In the genomic region with DNA sequence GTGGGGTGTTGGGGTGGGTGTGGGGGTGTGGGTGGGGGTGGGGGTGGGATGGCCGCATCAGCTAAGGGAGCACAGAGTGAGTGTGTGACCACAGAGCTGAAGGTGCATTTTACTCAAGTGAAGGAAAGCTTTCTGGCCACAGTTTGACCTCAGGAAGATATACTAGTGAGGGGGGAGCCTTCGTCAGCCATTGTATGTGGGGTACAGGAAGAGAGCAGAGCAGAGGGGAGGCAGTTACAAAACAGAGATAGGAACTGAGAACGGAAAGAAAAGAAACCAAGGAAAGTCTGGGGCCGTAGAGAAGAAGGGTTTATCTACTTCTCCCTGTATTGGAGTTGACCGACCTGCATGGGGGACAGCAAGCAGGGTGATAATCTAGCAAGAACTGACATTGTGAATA, we compare ENCODE assay signal across 28 mouse cellular contexts. TPM values are rescaled to one million over a fixed set of nuclear protein-coding genes. Genes with fewer than 3 reads are reported as not detected.
DNase-seq lines count a peak whose midpoint lies in the region; ATAC-seq lines count a peak whose summit lies in the region.
"Had no signal": no experiment of that assay in that cellular context is flagged by ENCODE, and none has a peak within 500 bp of the region (broad histone marks: within the 10 kb centered on the region; RNA-seq: fewer than 3 reads in every experiment).

No protein-coding gene starts in this region.

- no peaks in the 10 kb centered on the region for H3K27me3 ChIP-seq in liver, embryonic 11.5 days (replicated peaks; ENCODE audit: control insufficient read depth, insufficient read depth, low read length)
- H3K27me3 ChIP-seq: CH12.LX; embryonic facial prominence, embryonic 12.5 days; embryonic facial prominence, embryonic 15.5 days; heart, embryonic 13.5 days had no signal

- H3K36me3 ChIP-seq in liver, embryonic 11.5 days (ENCODE audit: control insufficient read depth, insufficient read depth, low read length): no peaks in the 10 kb centered on the region
- H3K36me3 ChIP-seq: embryonic facial prominence, embryonic 12.5 days; embryonic facial prominence, embryonic 15.5 days; heart, embryonic 10.5 days; heart, embryonic 13.5 days had no signal

- peaks cover 9% of the 10 kb centered on the region; the same call in 1 of the 2 replicates for H3K4me1 ChIP-seq in liver, embryonic 11.5 days (replicated peaks; ENCODE audit: control insufficient read depth, insufficient read depth, low read length)

- H3K27ac ChIP-seq in liver, embryonic 11.5 days (ENCODE audit: low read depth, low read length): no peak overlapping the region
- H3K27ac ChIP-seq: embryonic facial prominence, embryonic 12.5 days; embryonic facial prominence, embryonic 15.5 days; heart, adult 2 months; heart, embryonic 10.5 days; heart, embryonic 13.5 days; hindbrain, embryonic 14.5 days; hindbrain, postnatal 0 days had no signal

- 0 out of 2 replicates have a peak, but pooled peaks have one; percentile 10 for ATAC-seq in liver, embryonic 11.5 days (replicated peaks; ENCODE audit: low FRiP score)
- peak; percentile 50 for ATAC-seq in megakaryocyte progenitor cell, adult 5-6 weeks (replicated peaks; ENCODE audit: poor library complexity)
- ATAC-seq: forebrain, embryonic 14.5 days; forebrain, postnatal 0 days; hindbrain, postnatal 0 days; inflammation-experienced regulatory T-cells, adult 6 months had no signal

- 29% methylated on average over 5 of the region's 5 CpGs for WGBS in liver, embryonic 11.5 days

- no peak overlapping the region for H3K9ac ChIP-seq in liver, embryonic 11.5 days (ENCODE audit: low read depth, low read length)
- H3K9ac ChIP-seq: embryonic facial prominence, embryonic 12.5 days; embryonic facial prominence, embryonic 15.5 days; forebrain, postnatal 0 days; heart, embryonic 13.5 days; hindbrain, embryonic 14.5 days had no signal

- no peak overlapping the region for H3K4me2 ChIP-seq in liver, embryonic 11.5 days
- H3K4me2 ChIP-seq: embryonic facial prominence, embryonic 12.5 days; embryonic facial prominence, embryonic 15.5 days; heart, embryonic 13.5 days; hindbrain, embryonic 14.5 days had no signal

- H3K9me3 ChIP-seq in liver, embryonic 11.5 days (ENCODE audit: control insufficient read depth, low read length): no peaks in the 10 kb centered on the region
- H3K9me3 ChIP-seq: embryonic facial prominence, embryonic 12.5 days; embryonic facial prominence, embryonic 15.5 days; heart, embryonic 10.5 days; heart, embryonic 13.5 days had no signal

- H3K4me3 ChIP-seq in liver, embryonic 11.5 days (ENCODE audit: low read depth, low read length): no peak overlapping the region
- H3K4me3 ChIP-seq: embryonic facial prominence, embryonic 12.5 days; embryonic facial prominence, embryonic 15.5 days; heart, adult 2 months; heart, embryonic 10.5 days; heart, embryonic 13.5 days had no signal

- no peak for DNase-seq in liver, embryonic 11.5 days (ENCODE audit: low spot score)
- DNase-seq in liver (no peak), 416B (ENCODE audit: low read depth) (peak; percentile 46), R1 (ENCODE audit: low read depth, low spot score) (peak; percentile 50)
- DNase-seq in adrenal gland, adult (ENCODE audit: inconsistent age in 2 of 2, low spot score in 1 of 2): no peak
- no peak for DNase-seq in lung, postnatal 10 days
- DNase-seq: adrenal gland, adult 2 months; adrenal gland, postnatal 14 days; B cell, adult 2 months; cerebellum, adult 11 months; cerebellum, adult 2 months; cerebellum, adult 9-11 months; cerebellum, postnatal 36 days; forebrain, postnatal 0 days; gastrocnemius, postnatal 25 days; heart, adult 2 months; heart, postnatal 14 days; heart, postnatal 4 days had no signal

RNA-seq across cellular contexts. Expression of gene Slc44a3, which starts 47.2 kb away (rescaled TPM):
- polyA plus RNA-seq in liver, embryonic 11.5 days (2014; fragmentation: Nextera tagmentation; extraction: Ambion mirVana): 1.7 and 2.0 TPM in 2 replicates
- 0.30 TPM in 1 of 2 replicates, not detected in the other for total RNA-seq in megakaryocyte progenitor cell, adult 5-6 weeks (2015)
- total RNA-seq in megakaryocyte progenitor cell, adult 5-6 weeks (2017): 0.03 TPM in 1 of 2 replicates, not detected in the other
- total RNA-seq: CH12.LX; heart, adult 2 months had no signal
- polyA plus RNA-seq: inflammation-experienced regulatory T-cells, adult 6 months had no signal

Comparison
In these comparisons a context has a peak if more than half of its experiments do, and no peak if none do; other contexts are left out.
1. DNase-seq: peak in 416B (single experiment) and R1 (single experiment); none in liver, embryonic 11.5 days (single experiment), liver (single experiment), adrenal gland, adult (0 of 2) and lung, postnatal 10 days (single experiment).